Mouse (Mus musculus) lung, embryonic 14.5 days (tissue): ENCODE results near the gene Olfr310. TPM values are rescaled to one million over a fixed set of nuclear protein-coding genes. Genes with fewer than 3 reads are reported as not detected.

ENCODE experiments used
- ATAC-seq: fragments of 200-750 bp; cut with Nextera tagmentation; 2 replicates; pipeline ENCODE4 v1.8.0; 2017; ENCODE audit warnings: mild to moderate bottlenecking, moderate TSS enrichment, moderate library complexity; ENCODE audit not compliant: insufficient read depth
- DNase-seq: peaks from one replicate; pipeline ENCODE4 v3.0.0-alpha.2; 2015
- H3K27ac ChIP-seq: fragments of 300-500 bp; sonication (generic); 2 replicates; pipeline ENCODE4 v1.5.1; 2014; ENCODE audit warnings: low read depth, mild to moderate bottlenecking, moderate library complexity
- H3K27me3 ChIP-seq: fragments of 300-500 bp; sonication (generic); 2 replicates; pipeline ENCODE4 v1.6.1; 2014; ENCODE audit warnings: low read length, control low read depth; ENCODE audit not compliant: insufficient read depth
- H3K36me3 ChIP-seq: fragments of 300-500 bp; sonication (generic); 2 replicates; pipeline ENCODE4 v1.6.1; 2014; ENCODE audit warnings: control low read depth; ENCODE audit not compliant: insufficient read depth
- H3K4me1 ChIP-seq: fragments of 300-500 bp; sonication (generic); 2 replicates; pipeline ENCODE4 v1.6.1; 2014; ENCODE audit warnings: antibody characterized with exemption, control low read depth; ENCODE audit not compliant: insufficient read depth
- H3K4me2 ChIP-seq: fragments of 300-500 bp; sonication (generic); 2 replicates; pipeline ENCODE4 v1.6.1; 2014; ENCODE audit warnings: mild to moderate bottlenecking
- H3K4me3 ChIP-seq: fragments of 300-500 bp; sonication (generic); 2 replicates; pipeline ENCODE4 v1.5.1; 2014; ENCODE audit warnings: low read depth, low read length
- H3K9ac ChIP-seq: fragments of 300-500 bp; sonication (generic); 2 replicates; pipeline ENCODE4 v1.6.1; 2014
- H3K9me3 ChIP-seq: fragments of 300-500 bp; sonication (generic); 2 replicates; pipeline ENCODE4 v1.6.1; 2016; ENCODE audit warnings: low read depth, low read length, control low read depth
- CTCF ChIP-seq: IDR thresholded peaks from 2 replicates; pipeline ENCODE4 v1.5.1; 2016; ENCODE audit warnings: antibody characterized with exemption, low read depth
- WGBS: fragments of 180-500 bp; shearing (Covaris S2); extraction: QIAGEN DNeasy Blood & Tissue Kit; methylation state at CpG from one replicate; pipeline ENCODE4 v1.1.7; 2014; 5-methylcytosine and 5-hydroxymethylcytosine counted together
- microRNA-seq: library from miRNA; unstranded; fragments of <30 nt; microRNA quantifications from one replicate; pipeline ENCODE4, GENCODE M21; 2016; ENCODE audit warnings: borderline number of aligned reads
- polyA plus RNA-seq: library from polyadenylated mRNA; unstranded; fragments of >200 nt; fragmentation: Nextera tagmentation; extraction: Ambion mirVana; gene quantifications from 2 replicates; pipeline ENCODE4 v1.2.1, GENCODE M21; 2014

The Olfr310 gene
- not detected in 2 replicates for polyA plus RNA-seq

DNA sequence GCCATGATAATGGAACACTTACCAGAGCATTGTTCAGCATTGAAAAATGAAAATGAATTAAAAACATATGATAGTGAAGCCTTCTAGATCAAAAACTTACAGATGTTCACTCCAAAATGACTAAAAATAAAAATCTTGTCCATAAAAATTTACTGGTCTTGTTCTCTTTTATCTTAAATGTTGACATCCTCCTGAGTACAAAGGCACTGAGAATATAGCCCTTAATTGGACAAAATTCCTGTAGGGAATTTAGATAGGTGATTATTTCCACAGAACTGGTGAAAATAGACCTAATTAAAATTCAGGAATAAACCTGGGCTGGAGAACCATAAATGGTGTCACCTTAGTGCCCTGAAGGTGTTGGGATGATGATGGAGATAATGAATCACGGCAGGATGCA lies at the start of gene Olfr310:
Olfr310 (minus strand) TSS at position 101 of the 400 bp plus-strand sequence.
- ATAC-seq (no peak), DNase-seq (no peak)
- H3K9me3 ChIP-seq = no peaks in the 10 kb centered on the region
- H3K4me3 ChIP-seq = no peak within 1 kb of the TSS
- no peaks in the 10 kb centered on the region for H3K27me3 ChIP-seq
- no peaks in the 10 kb centered on the region for H3K4me1 ChIP-seq
- H3K36me3 ChIP-seq = no peaks in the 10 kb centered on the region
- H3K9ac ChIP-seq = no peak within 1 kb of the TSS
- H3K4me2 ChIP-seq = no peak within 1 kb of the TSS
- H3K27ac ChIP-seq = no peak within 1 kb of the TSS
- 57% methylated on average over 1 of the region's 1 CpGs for whole genome bisulfite sequencing
- no peak for TF ChIP-seq CTCF

DNA sequence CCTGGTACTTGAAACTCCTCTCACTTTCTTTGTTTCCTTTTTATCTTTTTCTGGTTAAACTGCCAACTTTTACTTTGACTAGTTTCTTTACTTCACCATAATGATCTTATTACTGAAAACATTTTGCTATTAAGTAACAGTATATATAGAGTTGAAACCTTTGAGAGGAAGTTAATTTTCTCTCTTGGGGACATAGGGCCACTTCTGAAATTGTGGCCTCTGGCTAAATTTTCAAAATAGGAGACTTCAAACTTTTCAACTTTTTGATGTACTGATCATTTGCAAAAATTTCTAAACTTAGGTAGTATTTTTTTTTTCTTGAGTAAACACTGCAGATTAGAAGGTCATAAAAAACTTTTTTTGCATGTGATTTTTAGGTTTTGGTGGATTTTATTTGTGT lies 48.6 kb upstream of the Olfr310 start, which contains the start of gene Olfr308:
Olfr308 (minus strand) TSS at position 101 of the 400 bp plus-strand sequence.
- Histone ChIP-seq H3K4me3 (no peak within 1 kb of the TSS), H3K27me3 (no peaks in the 10 kb centered on the region), H3K4me2 (no peak within 1 kb of the TSS), H3K36me3 (no peaks in the 10 kb centered on the region), H3K9me3 (no peaks in the 10 kb centered on the region), H3K27ac (no peak within 1 kb of the TSS), H3K9ac (no peak within 1 kb of the TSS), H3K4me1 (no peaks in the 10 kb centered on the region)
- no peak for TF ChIP-seq CTCF
- ATAC-seq (no peak), DNase-seq (no peak)

DNA sequence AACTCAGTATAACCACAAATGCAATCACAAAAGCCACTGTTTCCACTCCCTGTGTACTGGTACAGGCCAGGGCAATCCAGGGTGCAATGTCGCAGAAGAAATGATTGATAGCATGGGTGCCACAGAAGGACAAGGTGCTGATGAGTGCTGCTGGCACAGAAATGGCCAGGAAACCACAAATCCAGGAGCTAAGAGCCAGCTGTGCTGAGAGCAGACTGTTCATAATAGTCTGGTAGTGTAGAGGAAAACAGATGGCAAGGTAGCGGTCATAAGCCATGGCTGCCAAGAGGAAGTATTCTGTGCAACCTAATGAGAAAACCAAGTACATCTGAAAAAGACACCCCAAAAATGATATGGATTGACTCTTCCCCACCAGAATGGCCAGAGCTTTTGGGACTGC lies 44.4 kb upstream of the Olfr310 start:
- H3K4me1 ChIP-seq = no peaks in the 10 kb centered on the region
- no peak overlapping the region for H3K4me3 ChIP-seq
- no peaks in the 10 kb centered on the region for H3K27me3 ChIP-seq
- no peak for TF ChIP-seq CTCF
- WGBS = 85% methylated on average over 2 of the region's 2 CpGs
- no peaks in the 10 kb centered on the region; the same call in 1 of the 2 replicates for H3K9me3 ChIP-seq
- no peak overlapping the region for H3K9ac ChIP-seq
- H3K4me2 ChIP-seq = no peak overlapping the region
- H3K27ac ChIP-seq = no peak overlapping the region
- DNase-seq = no peak
- H3K36me3 ChIP-seq = no peaks in the 10 kb centered on the region
- ATAC-seq = no peak

DNA sequence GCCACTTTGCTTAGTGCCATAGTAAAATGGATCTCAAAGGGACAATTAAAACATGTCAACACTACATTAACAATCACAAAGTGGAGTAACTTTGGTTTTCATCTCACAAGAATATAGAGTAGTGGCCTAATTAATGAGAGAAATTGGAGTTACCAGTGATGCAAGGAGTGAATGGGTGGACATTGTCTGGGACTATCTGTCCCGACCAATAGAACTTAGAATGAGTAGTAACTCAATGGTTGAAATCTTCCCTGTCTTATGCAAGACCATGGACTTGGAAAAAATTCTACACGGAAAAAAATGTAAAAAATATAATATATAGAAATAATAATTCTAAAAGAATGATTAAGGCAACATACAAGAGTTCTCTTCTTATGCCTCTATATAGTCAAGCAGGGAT lies 36.6 kb upstream of the Olfr310 start, which contains the start of gene Olfr309:
Olfr309 (minus strand) TSS at position 101 of the 400 bp plus-strand sequence.
- Histone ChIP-seq H3K4me2 (no peak within 1 kb of the TSS), H3K4me1 (no peaks in the 10 kb centered on the region), H3K36me3 (no peaks in the 10 kb centered on the region), H3K27ac (no peak within 1 kb of the TSS), H3K9me3 (no peaks in the 10 kb centered on the region; the same call in 1 of the 2 replicates), H3K27me3 (no peaks in the 10 kb centered on the region), H3K4me3 (no peak within 1 kb of the TSS), H3K9ac (no peak within 1 kb of the TSS)
- ATAC-seq (no peak), DNase-seq (no peak)
- TF ChIP-seq CTCF = no peak
- 77% methylated on average over 2 of the region's 2 CpGs for WGBS

DNA sequence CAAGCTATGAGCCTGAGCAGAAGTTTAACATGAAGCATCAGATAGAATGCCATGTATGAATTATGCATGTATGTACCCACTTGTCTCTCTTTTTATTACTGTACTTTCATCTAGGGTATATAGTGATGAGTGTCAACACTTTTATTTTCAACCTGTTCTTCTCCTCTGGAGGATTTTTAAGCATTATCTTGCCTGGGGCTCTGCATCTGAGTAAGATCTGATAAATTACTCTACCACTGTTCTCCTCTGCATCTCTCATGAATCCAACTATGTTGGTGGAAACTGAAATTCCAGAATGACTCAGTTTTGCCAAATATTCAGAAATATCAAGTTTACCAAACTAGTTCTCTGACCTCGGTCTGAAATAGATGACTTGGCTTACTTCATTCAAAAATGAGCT lies 30.8 kb downstream of the Olfr310 start, which contains the start of gene Vmn2r76:
Vmn2r76 (minus strand) TSS at position 101 of the 400 bp plus-strand sequence.
- no peaks in the 10 kb centered on the region for H3K27me3 ChIP-seq
- no peak within 1 kb of the TSS for H3K4me3 ChIP-seq
- H3K9ac ChIP-seq = no peak within 1 kb of the TSS
- H3K9me3 ChIP-seq = no peaks in the 10 kb centered on the region
- no peaks in the 10 kb centered on the region for H3K4me1 ChIP-seq
- 58% methylated on average over 1 of the region's 1 CpGs for WGBS
- TF ChIP-seq CTCF = no peak
- DNase-seq (no peak), ATAC-seq (no peak)
- H3K36me3 ChIP-seq = no peaks in the 10 kb centered on the region
- no peak within 1 kb of the TSS for H3K27ac ChIP-seq
- H3K4me2 ChIP-seq = no peak within 1 kb of the TSS

Small RNA genes lying within 50 kb of the gene (microRNA-seq; reads per million reads assigned to microRNA genes)
- gene Gm23192 = not detected

Other genes with a start within 250 kb of the Olfr310 start
- not detected in 2 replicates for gene Vmn2r75, start 105.4 kb downstream of the Olfr310 start, polyA plus RNA-seq
- gene Vmn2r76, start 30.9 kb downstream of the Olfr310 start, polyA plus RNA-seq = not detected in 2 replicates
- gene Olfr309, start 36.5 kb upstream of the Olfr310 start, polyA plus RNA-seq = not detected in 2 replicates
- not detected in 2 replicates for gene Olfr308, start 48.5 kb upstream of the Olfr310 start, polyA plus RNA-seq
- not detected in 2 replicates for gene Olfr307, start 60.4 kb upstream of the Olfr310 start, polyA plus RNA-seq
- not detected in 2 replicates for gene Olfr305, start 89.8 kb upstream of the Olfr310 start, polyA plus RNA-seq
- not detected in 2 replicates for gene Olfr304, start 109.5 kb upstream of the Olfr310 start, polyA plus RNA-seq
- gene Olfr303, start 120.6 kb upstream of the Olfr310 start, polyA plus RNA-seq = not detected in 2 replicates
- gene Olfr301, start 126.7 kb upstream of the Olfr310 start, polyA plus RNA-seq = not detected in 2 replicates
- gene Olfr299, start 182.7 kb upstream of the Olfr310 start, polyA plus RNA-seq = not detected in 2 replicates
- gene Olfr298, start 215.3 kb upstream of the Olfr310 start, polyA plus RNA-seq = not detected in 2 replicates
- not detected in 2 replicates for gene Olfr297, start 242.8 kb upstream of the Olfr310 start, polyA plus RNA-seq